Mouse (Mus musculus) cerebellum, postnatal 14 days (tissue): ENCODE measurements at regions not wholly inside any gene's neighbourhood (a gene's known extent, or its start where the extent isn't known, plus 50 kb on each side); places are given as distances from the start of the nearest gene placed in this dataset.

Source experiments
- DNase-seq, 2 experiments: peaks; one replicate each; pipeline ENCODE4 v3.0.0; 2021; ENCODE audit warnings: mixed read lengths in 2 of 2

DNA sequence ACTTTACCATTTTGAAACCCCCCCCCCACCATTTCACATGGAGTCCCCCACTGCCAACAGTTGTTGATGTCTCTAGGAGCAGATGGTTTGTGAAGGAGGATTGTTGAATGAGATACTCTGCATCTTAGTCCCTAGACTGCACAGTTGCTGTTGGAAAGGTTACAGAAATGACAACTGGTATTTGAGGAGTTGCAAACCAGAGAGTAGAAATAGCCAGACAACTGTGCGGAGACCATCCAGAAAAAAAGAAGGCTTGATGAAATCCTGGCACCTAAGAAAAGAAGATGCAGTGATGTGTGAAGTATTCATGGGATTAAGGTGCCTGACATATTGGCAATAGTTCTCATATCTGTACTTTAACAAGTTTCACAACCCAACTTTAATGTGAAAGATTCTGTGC lies 1069.2 kb upstream of the Slc39a10 start:
- DNase-seq, result peak; percentile 25 to 70

DNA sequence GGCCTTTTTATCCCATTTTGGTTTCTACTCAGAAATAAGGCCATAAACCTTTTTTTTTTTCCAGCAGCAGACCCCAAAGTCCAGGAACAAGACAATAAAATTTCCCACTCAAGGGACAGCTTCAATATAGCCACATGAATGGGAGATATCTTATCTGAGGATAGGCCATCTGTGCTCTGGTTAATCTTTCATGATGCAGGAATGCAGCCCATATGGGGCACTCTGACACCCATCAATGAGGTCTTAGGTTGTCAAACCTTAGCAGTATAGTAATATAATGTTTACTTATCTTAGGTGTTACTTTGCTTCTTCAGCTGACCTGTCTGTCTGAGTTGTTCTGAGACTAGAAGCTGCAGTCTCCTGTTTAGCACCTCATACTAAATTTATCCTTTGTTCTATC lies 1048.0 kb upstream of the Slc39a10 start:
- no peak for DNase-seq

DNA sequence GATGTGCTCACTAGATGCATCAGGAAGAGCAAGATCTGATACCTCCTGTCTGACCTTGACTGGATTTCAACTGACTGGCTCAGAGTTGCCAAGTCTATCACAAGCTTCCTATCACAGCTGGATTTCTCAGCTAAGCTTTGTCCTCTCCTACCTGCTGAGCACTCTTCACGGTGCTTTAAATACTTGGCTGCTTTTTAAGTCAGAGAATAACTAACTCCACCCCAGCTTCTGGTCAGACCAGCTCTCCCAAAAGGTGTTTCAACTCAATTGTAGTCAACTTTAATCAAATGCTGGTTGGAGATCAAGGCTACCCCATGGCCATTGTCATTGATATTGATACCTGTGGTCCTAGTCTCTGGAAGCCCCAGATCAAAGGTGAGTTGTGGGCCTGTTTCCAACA lies 1021.5 kb upstream of the Slc39a10 start:
- no peak for DNase-seq
